Mouse (Mus musculus) liver, embryonic 14.5 days (tissue): Measurements from ENCODE around the gene Vkorc1l1. TPM values are rescaled to one million over a fixed set of nuclear protein-coding genes. Genes with fewer than 3 reads are reported as not detected.

Source experiments
- ATAC-seq: fragments of 200-750 bp; cut with Nextera tagmentation; 2 replicates; pipeline ENCODE4 v1.8.0; 2017; ENCODE audit warnings: moderate number of reproducible peaks, mild to moderate bottlenecking, moderate library complexity; ENCODE audit not compliant: insufficient read depth
- DNase-seq, 3 experiments: peaks; one replicate each; pipeline ENCODE4 v3.0.0-alpha.2; 2012 to 2013; ENCODE audit warnings: low read depth in 3 of 3, low spot score in 3 of 3
- H3K27ac ChIP-seq: fragments of 300-500 bp; sonication (generic); 2 replicates; pipeline ENCODE4 v1.5.1; 2014; ENCODE audit warnings: moderate library complexity, mild to moderate bottlenecking, control low read depth, inconsistent platforms
- H3K27me3 ChIP-seq: fragments of 300-500 bp; sonication (generic); 2 replicates; pipeline ENCODE4 v1.6.1; 2014; ENCODE audit warnings: mild to moderate bottlenecking, low read length, moderate library complexity; ENCODE audit not compliant: control insufficient read depth, insufficient read depth
- H3K36me3 ChIP-seq: fragments of 300-500 bp; sonication (generic); replicated peaks from 2 replicates; pipeline ENCODE4 v1.6.1; 2014; ENCODE audit warnings: low read depth; ENCODE audit not compliant: control insufficient read depth, insufficient read depth
- H3K4me1 ChIP-seq, 2 experiments: fragments of 200-500 bp in 1 of 2; fragments of 300-500 bp in 1 of 2; sonication (generic) in 1 of 2; replicated peaks; 2 replicates each; pipeline ENCODE4 v1.6.1; 2012 to 2014; ENCODE audit warnings: antibody characterized with exemption in 1 of 2, inconsistent platforms in 1 of 2, low read length in 1 of 2; ENCODE audit not compliant: control insufficient read depth in 2 of 2, insufficient read depth in 2 of 2
- H3K4me2 ChIP-seq: fragments of 300-500 bp; sonication (generic); 2 replicates; pipeline ENCODE4 v1.6.1; 2014; ENCODE audit warnings: low read depth, mild to moderate bottlenecking, control low read depth, moderate library complexity
- H3K4me3 ChIP-seq, 2 experiments: fragments of 200-500 bp in 1 of 2; fragments of 300-500 bp in 1 of 2; sonication (generic) in 1 of 2; 2 replicates each; pipeline ENCODE4 v1.5.1; 2012 to 2014; ENCODE audit warnings: low read depth in 2 of 2, low read length in 2 of 2, mild to moderate bottlenecking in 2 of 2, control low read depth in 1 of 2, inconsistent platforms in 1 of 2, moderate library complexity in 1 of 2; ENCODE audit not compliant: insufficient read depth in 1 of 2
- H3K9ac ChIP-seq: fragments of 300-500 bp; sonication (generic); replicated peaks from 2 replicates; pipeline ENCODE4 v1.6.1; 2014; ENCODE audit warnings: mild to moderate bottlenecking, control low read depth, moderate library complexity
- H3K9me3 ChIP-seq: fragments of 300-500 bp; sonication (generic); 2 replicates; pipeline ENCODE4 v1.6.1; 2016; ENCODE audit warnings: low read length, mixed read lengths; ENCODE audit not compliant: control insufficient read depth
- CTCF ChIP-seq: IDR thresholded peaks from 2 replicates; pipeline ENCODE4 v1.5.1; 2016; ENCODE audit warnings: antibody characterized with exemption, low read depth, control low read depth
- EP300 ChIP-seq: IDR thresholded peaks from 2 replicates; pipeline ENCODE4 v1.6.1; 2016; ENCODE audit warnings: antibody characterized with exemption, low read depth
- WGBS: fragments of 180-500 bp; shearing (Covaris S2); extraction: QIAGEN DNeasy Blood & Tissue Kit; methylation state at CpG from one replicate; pipeline ENCODE4 v1.1.7; 2014; ENCODE audit not compliant: insufficient replicate concordance; 5-methylcytosine and 5-hydroxymethylcytosine counted together
- polyA plus RNA-seq, 2 experiments: library from polyadenylated mRNA; depleted of rRNA in 1 of 2; stranded (reverse) in 1 of 2; unstranded in 1 of 2; fragments of >200 nt; fragmentation: Nextera tagmentation in 1 of 2; extraction: Ambion mirVana in 1 of 2; gene quantifications; 2 replicates each; pipeline versions ENCODE4 v1.2.1 to v1.2.3; 2012 to 2014

Vkorc1l1 gene
- polyA plus RNA-seq (2012; rRNA removed), result 16.5 and 16.6 TPM in 2 replicates
- polyA plus RNA-seq (2014; fragmentation: Nextera tagmentation; extraction: Ambion mirVana), result 16.2 and 17.5 TPM in 2 replicates

DNA sequence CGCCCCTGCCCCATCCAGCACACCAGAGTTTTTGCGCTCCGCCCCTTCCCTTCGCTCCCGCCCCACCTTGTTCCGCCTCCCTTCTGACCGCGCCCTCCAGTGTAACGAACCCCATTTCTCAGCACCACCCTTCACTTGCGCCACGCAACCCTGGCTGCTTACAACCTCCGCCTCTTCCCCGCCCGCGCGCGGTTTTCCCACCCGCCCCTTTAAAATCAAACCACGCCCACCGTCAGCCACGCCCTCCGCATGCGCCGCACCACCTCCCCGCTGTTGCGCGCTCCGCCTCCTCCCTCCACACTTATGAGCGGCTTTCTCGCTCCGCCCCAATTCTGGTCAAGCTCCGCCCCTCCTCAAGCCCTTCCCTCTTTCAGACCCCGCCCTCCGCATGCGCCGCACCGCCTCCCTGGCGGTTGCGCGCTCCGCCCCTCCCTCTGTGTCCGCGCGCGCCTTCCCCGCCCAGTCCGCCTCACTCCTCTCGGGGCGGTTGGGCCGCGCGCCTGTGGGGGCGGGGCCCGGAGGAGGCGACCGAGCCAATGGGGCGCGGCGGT, at the start of gene Vkorc1l1:
Vkorc1l1 (plus strand) TSS at position 476 of the 551 bp plus-strand sequence.
- H3K4me1 ChIP-seq, result peaks cover 12 to 18% of the 10 kb centered on the region in 2 experiments
- peak within 1 kb of the TSS; percentile 82 for H3K4me2 ChIP-seq
- peak; percentile 95 to 98 (median 97) for DNase-seq
- peak within 1 kb of the TSS; percentile 91 for H3K9ac ChIP-seq
- H3K4me3 ChIP-seq, result peak within 1 kb of the TSS; percentile 85 to 92
- peaks cover 7% of the 10 kb centered on the region for H3K36me3 ChIP-seq
- ATAC-seq, result peak; percentile 91
- no peaks in the 10 kb centered on the region for H3K27me3 ChIP-seq
- TF ChIP-seq CTCF (no peak; the same call in 1 of the 2 replicates), EP300 (no peak)
- WGBS, result under 1% methylated on average over 56 of the region's 59 CpGs
- peak within 1 kb of the TSS; percentile 76 for H3K27ac ChIP-seq
- H3K9me3 ChIP-seq, result no peaks in the 10 kb centered on the region

DNA sequence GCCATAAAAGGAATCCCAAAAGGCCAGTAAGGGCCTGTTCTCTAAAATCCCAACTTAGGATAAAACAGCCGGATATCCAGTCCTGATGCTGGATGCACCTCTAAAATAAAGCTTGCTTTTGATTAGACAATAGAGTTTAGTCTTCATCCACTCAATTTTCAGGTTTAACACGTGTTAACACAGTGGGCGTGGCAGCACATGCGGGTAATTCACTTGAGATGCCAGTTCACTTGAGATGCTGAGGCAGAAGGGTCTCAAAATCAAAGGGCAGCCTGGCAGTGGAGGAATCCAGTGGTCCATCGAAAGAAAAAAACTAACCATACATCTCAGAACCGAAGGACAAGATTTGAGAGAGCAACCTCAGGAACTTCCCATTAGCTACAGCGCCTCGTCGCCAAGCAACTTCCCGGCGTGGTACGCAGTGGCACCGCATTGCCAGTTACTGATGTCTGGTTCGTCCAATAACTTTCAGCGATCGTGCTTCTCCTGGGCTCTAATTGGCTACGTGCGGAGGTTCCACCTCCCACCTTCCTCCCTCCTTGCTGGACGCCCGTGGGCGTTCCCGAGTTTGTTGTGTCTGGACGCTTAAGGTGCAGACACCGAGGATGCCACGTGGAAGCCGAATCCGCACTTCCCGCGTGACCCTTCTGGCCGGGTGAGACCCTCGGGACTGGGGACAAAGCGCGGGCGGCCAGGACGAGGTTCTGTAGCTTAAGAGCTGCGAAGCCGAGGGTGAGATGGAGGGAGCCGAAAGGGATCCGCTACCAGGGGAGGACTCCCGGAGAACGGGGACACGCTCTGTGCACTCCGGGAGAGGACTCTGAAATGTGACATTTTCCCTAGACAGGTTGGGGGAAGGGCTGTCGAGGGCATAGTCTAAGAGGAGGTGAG, 46.3 kb upstream of the Vkorc1l1 start, which contains the start of gene Zbed5:
Zbed5 (plus strand) TSS at position 526 of the 891 bp plus-strand sequence.
- TF ChIP-seq EP300, result no peak
- no peak for TF ChIP-seq CTCF
- peaks cover 4 to 7% of the 10 kb centered on the region in 2 experiments; a peak in 3 of 4 replicates for H3K4me1 ChIP-seq
- WGBS, result 2% methylated on average over 44 of the region's 44 CpGs
- no peaks in the 10 kb centered on the region for H3K27me3 ChIP-seq
- H3K4me2 ChIP-seq, result peak within 1 kb of the TSS; percentile 95
- H3K27ac ChIP-seq, result no peak within 1 kb of the TSS
- H3K4me3 ChIP-seq, result peak within 1 kb of the TSS; percentile 58 to 65
- H3K9me3 ChIP-seq, result no peaks in the 10 kb centered on the region
- peak within 1 kb of the TSS; percentile 57 for H3K9ac ChIP-seq
- ATAC-seq (peak; percentile 100), DNase-seq (peak; percentile 86)
- no peaks in the 10 kb centered on the region for H3K36me3 ChIP-seq

DNA sequence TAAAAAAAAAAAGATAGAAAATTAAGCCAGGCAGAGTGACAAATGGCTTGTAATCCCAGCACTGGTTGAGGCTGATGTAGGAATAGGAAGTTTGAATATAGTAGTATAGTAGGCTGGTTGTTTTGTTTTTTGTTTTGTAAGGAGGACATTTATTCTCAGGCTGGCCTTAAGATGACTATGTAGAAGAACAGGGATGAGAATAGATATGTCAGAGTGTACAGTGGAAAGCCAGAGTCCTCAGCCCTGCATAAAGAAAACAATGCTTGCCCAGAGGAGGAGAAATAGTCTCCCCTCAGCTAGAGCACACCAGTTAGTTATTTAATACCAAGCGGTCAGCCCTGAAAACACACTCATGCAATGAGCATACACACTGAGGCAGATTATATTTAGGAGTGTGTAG, 43.3 kb upstream of the Vkorc1l1 start, which contains the start of gene Phkg1:
Phkg1 (minus strand) TSS at position 101 of the 400 bp plus-strand sequence.
- Histone ChIP-seq H3K9me3 (no peaks in the 10 kb centered on the region), H3K27ac (no peak within 1 kb of the TSS), H3K4me2 (no peak within 1 kb of the TSS), H3K4me1 (peaks cover 4 to 7% of the 10 kb centered on the region in 2 experiments; a peak in 3 of 4 replicates), H3K9ac (no peak within 1 kb of the TSS), H3K27me3 (no peaks in the 10 kb centered on the region), H3K36me3 (no peaks in the 10 kb centered on the region), H3K4me3 (no peak within 1 kb of the TSS)
- TF ChIP-seq EP300 (no peak), CTCF (no peak)
- DNase-seq (no peak), ATAC-seq (no peak)
- 79% methylated on average over 1 of the region's 1 CpGs for WGBS

DNA sequence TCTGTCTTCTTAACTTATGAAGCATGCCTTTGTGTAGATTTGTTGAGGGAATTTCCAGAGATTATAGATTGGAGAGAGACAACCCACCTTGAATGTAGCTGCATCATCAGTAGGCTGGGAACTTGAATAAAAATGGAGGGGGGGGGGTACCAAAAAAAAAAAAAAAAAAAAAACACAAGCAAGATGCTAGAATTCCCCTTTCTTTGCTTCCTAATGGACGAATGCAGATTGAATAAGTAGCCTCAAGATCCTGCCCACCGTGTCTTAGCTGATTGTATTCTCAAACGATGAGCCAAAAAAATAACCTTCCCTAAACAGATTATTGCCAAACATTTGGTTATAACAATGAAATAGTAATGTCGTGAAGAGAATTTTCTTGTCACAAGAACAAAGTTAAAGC, 34.0 kb upstream of the Vkorc1l1 start:
- TF ChIP-seq CTCF (no peak), EP300 (no peak)
- no peak for DNase-seq
- Histone ChIP-seq H3K4me1 (peaks cover 3 to 8% of the 10 kb centered on the region in 2 experiments; a peak in 3 of 4 replicates), H3K4me3 (peak overlapping the region in 1 of 2 experiments; percentile 65; a peak in 2 of 4 replicates), H3K36me3 (no peaks in the 10 kb centered on the region), H3K9me3 (no peaks in the 10 kb centered on the region), H3K9ac (no peak overlapping the region), H3K27ac (no peak overlapping the region), H3K27me3 (peaks cover 2% of the 10 kb centered on the region; the same call in 1 of the 2 replicates), H3K4me2 (peak overlapping the region; percentile 81)
- ATAC-seq, result no peak
- 20% methylated on average over 4 of the region's 4 CpGs for WGBS
